Mouse (Mus musculus) adrenal gland (tissue): ENCODE measurements around the gene Scn5a.

Source experiments
- intact Hi-C: fragments of 180-260 bp; cut with DNase I; formaldehyde crosslinking; loops from one replicate; pipeline ENCODE4 v1.15.1; 2025

Gene Scn5a

GRCm38 (mm10) chr9:119510902-119511301, 67.9 kb downstream of the Scn5a start:
- intact Hi-C loops, result no loop called here

GRCm38 (mm10) chr9:119504981-119505658, 73.7 kb downstream of the Scn5a start:
- intact Hi-C loops, result no loop called here

- intact Hi-C loops, result no loop called here
These were observed 75.2 kb downstream of the Scn5a start for GRCm38 (mm10) chr9:119503613-119504012.

- intact Hi-C loops, result no loop called here
These were observed 79.9 kb downstream of the Scn5a start for GRCm38 (mm10) chr9:119498885-119499284.

GRCm38 (mm10) chr9:119498247-119498607, 80.6 kb downstream of the Scn5a start:
- intact Hi-C loops, result no loop called here

- intact Hi-C loops, result no loop called here
These were observed 81.1 kb downstream of the Scn5a start for GRCm38 (mm10) chr9:119497546-119498246.

- intact Hi-C loops, result no loop called here
These were observed 81.9 kb downstream of the Scn5a start for GRCm38 (mm10) chr9:119496960-119497359.

- intact Hi-C loops, result no loop called here
These were observed 82.5 kb downstream of the Scn5a start for GRCm38 (mm10) chr9:119496354-119496753.

- intact Hi-C loops, result no loop called here
These were observed 93.9 kb downstream of the Scn5a start for GRCm38 (mm10) chr9:119484868-119485267.

- intact Hi-C loops, result no loop called here
These were observed 94.4 kb downstream of the Scn5a start for GRCm38 (mm10) chr9:119484420-119484819.

GRCm38 (mm10) chr9:119483554-119484353, 95.1 kb downstream of the Scn5a start:
- intact Hi-C loops, result no loop called here

- intact Hi-C loops, result no loop called here
These were observed 97.2 kb downstream of the Scn5a start for GRCm38 (mm10) chr9:119481612-119482011.

- intact Hi-C loops, result no loop called here
These were observed 99.5 kb downstream of the Scn5a start for GRCm38 (mm10) chr9:119479297-119479696.

GRCm38 (mm10) chr9:119478345-119478744, 100.5 kb downstream of the Scn5a start:
- intact Hi-C loops, result no loop called here

- intact Hi-C loops, result no loop called here
These were observed 101.1 kb downstream of the Scn5a start for GRCm38 (mm10) chr9:119477754-119478153.

- intact Hi-C loops, result no loop called here
These were observed 103.9 kb downstream of the Scn5a start for GRCm38 (mm10) chr9:119474717-119475611.

- intact Hi-C loops, result no loop called here
These were observed 105.1 kb downstream of the Scn5a start for GRCm38 (mm10) chr9:119473608-119474164.

- intact Hi-C loops, result no loop called here
These were observed 105.8 kb downstream of the Scn5a start for GRCm38 (mm10) chr9:119473011-119473410.

- intact Hi-C loops, result no loop called here
These were observed 106.4 kb downstream of the Scn5a start for GRCm38 (mm10) chr9:119472412-119472918.

- intact Hi-C loops, result loop anchor here (10.0 kb wide), 2 partner anchors 295 to 425 kb away; partner anchors contain the start of gene Wdr48
These were observed 109.0 kb downstream of the Scn5a start for GRCm38 (mm10) chr9:119469691-119470353.
